Mouse (Mus musculus) hindbrain, embryonic 11.5 days (tissue): ENCODE data around the gene Fnbp1. TPM values are rescaled to one million over a fixed set of nuclear protein-coding genes. Genes with fewer than 3 reads are reported as not detected.
A peak's percentile ranks its signal among the peaks of the same experiment; 100 is the strongest.

Experiments
- ATAC-seq: fragments of 200-750 bp; cut with Nextera tagmentation; 2 replicates; pipeline ENCODE4 v1.8.0; 2017; ENCODE audit warnings: mild to moderate bottlenecking, moderate TSS enrichment, moderate library complexity; ENCODE audit not compliant: low FRiP score
- DNase-seq: peaks from one replicate; pipeline ENCODE4 v3.0.0-alpha.2; 2015; ENCODE audit warnings: low spot score
- H3K27ac ChIP-seq: fragments of 300-500 bp; sonication (generic); 2 replicates; pipeline ENCODE4 v1.5.1; 2014; ENCODE audit warnings: mild to moderate bottlenecking, low read depth, low read length
- H3K27me3 ChIP-seq: fragments of 300-500 bp; sonication (generic); 2 replicates; pipeline ENCODE4 v1.6.1; 2014; ENCODE audit warnings: mild to moderate bottlenecking, low read length, moderate library complexity, mixed read lengths; ENCODE audit not compliant: control insufficient read depth, insufficient read depth
- H3K36me3 ChIP-seq: fragments of 300-500 bp; sonication (generic); 2 replicates; pipeline ENCODE4 v1.6.1; 2014; ENCODE audit warnings: mild to moderate bottlenecking, low read length, moderate library complexity, mixed read lengths; ENCODE audit not compliant: control insufficient read depth, insufficient read depth
- H3K4me1 ChIP-seq: fragments of 300-500 bp; sonication (generic); replicated peaks from 2 replicates; pipeline ENCODE4 v1.6.1; 2014; ENCODE audit warnings: low read length, mixed read lengths; ENCODE audit not compliant: control insufficient read depth, insufficient read depth
- H3K4me2 ChIP-seq: fragments of 300-500 bp; sonication (generic); replicated peaks from 2 replicates; pipeline ENCODE4 v1.6.1; 2014; ENCODE audit warnings: mild to moderate bottlenecking, low read depth, low read length
- H3K4me3 ChIP-seq: fragments of 300-500 bp; sonication (generic); 2 replicates; pipeline ENCODE4 v1.5.1; 2014; ENCODE audit warnings: low read depth, low read length
- H3K9ac ChIP-seq: fragments of 300-500 bp; sonication (generic); 2 replicates; pipeline ENCODE4 v1.6.1; 2014; ENCODE audit warnings: low read depth, low read length
- H3K9me3 ChIP-seq: fragments of 300-500 bp; sonication (generic); 2 replicates; pipeline ENCODE4 v1.6.1; 2016; ENCODE audit warnings: low read length; ENCODE audit not compliant: control insufficient read depth
- WGBS: fragments of 180-500 bp; shearing (Covaris S2); extraction: QIAGEN DNeasy Blood & Tissue Kit; methylation state at CpG from one replicate; pipeline ENCODE4 v1.1.7; 2014; 5-methylcytosine and 5-hydroxymethylcytosine counted together
- polyA plus RNA-seq: library from polyadenylated mRNA; unstranded; fragments of >200 nt; fragmentation: Nextera tagmentation; extraction: Ambion mirVana; gene quantifications from 2 replicates; pipeline ENCODE4 v1.2.1, GENCODE M21; 2014

The Fnbp1 gene
- polyA plus RNA-seq, 1 experiment from 2014 or later: 14.4 TPM

DNA sequence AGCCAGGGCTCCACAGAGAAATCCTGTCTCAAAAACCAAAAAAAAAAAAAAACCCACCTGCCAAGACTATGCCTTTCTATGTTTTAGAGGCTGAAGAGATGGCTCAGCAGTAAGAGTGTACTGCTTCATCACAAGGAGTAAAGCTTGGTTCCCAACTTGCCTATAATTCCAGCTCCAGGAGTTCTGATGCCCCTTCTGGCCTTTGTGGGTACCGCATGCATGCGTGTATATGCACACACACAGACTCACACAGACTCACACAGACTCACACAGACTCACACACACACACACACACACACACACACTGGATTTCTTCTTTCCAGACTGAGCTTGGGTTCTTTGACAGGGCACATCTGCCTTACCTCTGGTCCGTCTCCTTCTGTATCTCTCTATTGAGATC, 101.8 kb downstream of the Fnbp1 start:
- Histone ChIP-seq H3K9ac (no peak overlapping the region), H3K4me3 (no peak overlapping the region), H3K27ac (no peak overlapping the region), H3K4me1 (no peaks in the 10 kb centered on the region), H3K36me3 (no peaks in the 10 kb centered on the region; the same call in 1 of the 2 replicates), H3K9me3 (no peaks in the 10 kb centered on the region), H3K27me3 (no peaks in the 10 kb centered on the region), H3K4me2 (no peak overlapping the region)
- ATAC-seq: no peak
- no peak for DNase-seq
- 97% methylated on average over 3 of the region's 3 CpGs for WGBS

- Histone ChIP-seq H3K9ac (no peak overlapping the region), H3K27me3 (no peaks in the 10 kb centered on the region), H3K4me3 (no peak overlapping the region), H3K36me3 (no peaks in the 10 kb centered on the region; the same call in 1 of the 2 replicates), H3K4me1 (no peaks in the 10 kb centered on the region), H3K27ac (no peak overlapping the region), H3K9me3 (no peaks in the 10 kb centered on the region), H3K4me2 (no peak overlapping the region)
- WGBS: 93% methylated on average over 6 of the region's 6 CpGs
- ATAC-seq (no peak), DNase-seq (no peak)
These were observed 105.0 kb downstream of the Fnbp1 start for GRCm38 (mm10) chr2:31036811-31037210.

DNA sequence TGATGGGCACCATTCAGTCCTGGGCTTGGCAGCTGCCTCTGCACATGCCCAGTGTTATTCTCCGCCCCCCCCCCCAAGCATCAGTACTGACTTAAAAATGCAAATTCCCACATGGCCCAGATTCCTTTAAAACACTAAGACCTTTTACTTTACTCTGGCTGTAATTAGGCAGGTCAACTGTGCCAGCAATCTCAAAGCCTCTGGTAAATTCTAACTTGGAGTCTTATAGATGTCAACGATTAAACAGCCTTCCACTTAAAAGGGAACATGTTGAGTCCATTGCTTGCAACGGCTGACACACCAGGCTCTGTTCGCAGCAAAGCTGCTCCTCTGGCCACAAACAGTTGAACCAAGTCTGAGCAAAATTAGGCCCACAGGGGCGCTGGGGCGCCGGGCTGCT, 109.8 kb downstream of the Fnbp1 start:
- 88% methylated on average over 7 of the region's 7 CpGs for WGBS
- H3K4me3 ChIP-seq: no peak overlapping the region
- no peaks in the 10 kb centered on the region for H3K9me3 ChIP-seq
- no peak overlapping the region for H3K27ac ChIP-seq
- no peak overlapping the region for H3K9ac ChIP-seq
- H3K27me3 ChIP-seq: no peaks in the 10 kb centered on the region
- H3K36me3 ChIP-seq: no peaks in the 10 kb centered on the region; the same call in 1 of the 2 replicates
- no peaks in the 10 kb centered on the region for H3K4me1 ChIP-seq
- ATAC-seq (no peak), DNase-seq (no peak)
- H3K4me2 ChIP-seq: no peak overlapping the region

- DNase-seq: no peak
These were observed 115.2 kb downstream of the Fnbp1 start for GRCm38 (mm10) chr2:31026642-31027041.

DNA sequence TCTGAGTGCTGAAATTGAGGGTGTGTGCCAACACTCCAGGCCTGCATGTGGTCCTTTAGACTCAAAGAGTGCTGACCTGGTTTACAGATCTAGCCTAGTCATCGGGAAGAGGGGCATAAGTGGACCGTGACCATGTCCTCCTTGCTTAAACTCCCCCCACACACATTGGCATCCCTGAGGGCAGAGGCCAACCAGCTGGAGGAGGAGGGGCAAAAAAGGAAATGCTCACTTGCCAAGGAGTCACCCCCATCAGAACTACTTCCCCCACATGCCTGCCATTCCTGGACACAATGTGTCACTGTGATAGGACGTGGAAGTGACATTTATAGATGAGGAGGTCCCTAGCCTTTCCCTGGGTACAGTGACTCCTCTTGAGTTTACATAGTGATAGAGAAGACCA, 116.3 kb downstream of the Fnbp1 start:
- no peak overlapping the region for H3K4me2 ChIP-seq
- H3K9me3 ChIP-seq: no peaks in the 10 kb centered on the region
- ATAC-seq (no peak), DNase-seq (no peak)
- H3K27me3 ChIP-seq: no peaks in the 10 kb centered on the region
- H3K4me3 ChIP-seq: no peak overlapping the region
- 85% methylated on average over 3 of the region's 3 CpGs for WGBS
- no peak overlapping the region for H3K27ac ChIP-seq
- no peaks in the 10 kb centered on the region for H3K4me1 ChIP-seq
- no peaks in the 10 kb centered on the region for H3K36me3 ChIP-seq
- H3K9ac ChIP-seq: no peak overlapping the region

More at GRCm38 (mm10) chr2:31026642-31027041, 115.2 kb downstream of the Fnbp1 start:
- Histone ChIP-seq H3K36me3 (no peaks in the 10 kb centered on the region), H3K27ac (no peak overlapping the region), H3K4me2 (no peak overlapping the region), H3K4me1 (no peaks in the 10 kb centered on the region), H3K27me3 (no peaks in the 10 kb centered on the region), H3K9ac (no peak overlapping the region), H3K4me3 (no peak overlapping the region), H3K9me3 (no peaks in the 10 kb centered on the region)
- WGBS: 84% methylated on average over 8 of the region's 8 CpGs
- no peak for ATAC-seq

DNA sequence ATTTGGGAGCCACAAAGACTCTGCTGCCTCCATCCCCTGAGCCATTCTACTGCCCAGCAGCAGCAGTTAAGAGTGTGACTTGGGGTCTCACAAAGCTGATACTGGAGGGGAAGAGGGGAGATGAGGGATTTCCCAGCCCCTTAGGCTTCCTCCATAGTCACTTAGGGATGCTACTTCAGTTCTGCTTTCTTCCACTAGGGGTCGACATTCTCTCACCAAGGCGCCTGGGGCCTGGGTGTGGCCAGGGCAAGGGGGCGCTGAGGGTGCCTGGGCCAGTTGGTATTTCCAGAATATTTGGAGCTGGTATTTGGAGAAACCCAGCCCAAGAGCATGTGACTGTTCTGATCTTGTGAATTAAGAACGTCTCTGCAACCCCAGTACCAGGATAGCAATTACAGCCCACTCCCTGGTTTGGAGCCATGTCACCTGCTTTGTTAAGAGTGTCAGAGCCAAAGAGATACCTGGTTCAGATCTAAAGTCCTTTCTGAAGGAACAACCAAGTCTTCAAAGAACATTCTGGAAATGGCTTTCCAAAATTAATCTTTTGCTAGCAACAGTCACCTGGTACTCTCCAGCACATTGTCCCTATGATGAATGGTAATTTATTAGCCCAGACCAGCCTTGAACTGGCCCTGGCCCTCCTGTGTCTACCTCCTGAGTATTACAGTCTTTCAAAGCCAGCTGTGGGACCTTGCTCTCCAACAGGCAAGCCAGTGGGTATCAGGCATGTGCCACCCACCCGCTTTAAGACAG, 117.0 kb downstream of the Fnbp1 start:
- no peaks in the 10 kb centered on the region for H3K9me3 ChIP-seq
- H3K4me3 ChIP-seq: no peak overlapping the region
- H3K9ac ChIP-seq: no peak overlapping the region
- no peaks in the 10 kb centered on the region for H3K4me1 ChIP-seq
- no peaks in the 10 kb centered on the region for H3K36me3 ChIP-seq
- ATAC-seq (no peak), DNase-seq (peak; percentile 79)
- WGBS: 28% methylated on average over 5 of the region's 5 CpGs
- no peaks in the 10 kb centered on the region for H3K27me3 ChIP-seq
- no peak overlapping the region for H3K27ac ChIP-seq
- H3K4me2 ChIP-seq: no peak overlapping the region

- Histone ChIP-seq H3K4me2 (no peak overlapping the region), H3K27me3 (no peaks in the 10 kb centered on the region), H3K9me3 (no peaks in the 10 kb centered on the region), H3K4me1 (no peaks in the 10 kb centered on the region), H3K9ac (no peak overlapping the region), H3K36me3 (no peaks in the 10 kb centered on the region), H3K4me3 (no peak overlapping the region), H3K27ac (no peak overlapping the region)
- ATAC-seq (no peak), DNase-seq (no peak)
- WGBS: 73% methylated on average over 5 of the region's 5 CpGs
These were observed 117.9 kb downstream of the Fnbp1 start for GRCm38 (mm10) chr2:31023940-31024339.

- Histone ChIP-seq H3K36me3 (0 out of 2 replicates have a peak, but pooled peaks cover 2% of the 10 kb centered on the region), H3K27ac (no peak overlapping the region), H3K9ac (no peak overlapping the region), H3K4me2 (no peak overlapping the region), H3K4me1 (no peaks in the 10 kb centered on the region), H3K4me3 (no peak overlapping the region), H3K27me3 (no peaks in the 10 kb centered on the region), H3K9me3 (no peaks in the 10 kb centered on the region)
- no peak for ATAC-seq
- DNase-seq: no peak
- WGBS: 93% methylated on average over 2 of the region's 2 CpGs
These were observed 121.6 kb downstream of the Fnbp1 start for GRCm38 (mm10) chr2:31020202-31020601.

DNA sequence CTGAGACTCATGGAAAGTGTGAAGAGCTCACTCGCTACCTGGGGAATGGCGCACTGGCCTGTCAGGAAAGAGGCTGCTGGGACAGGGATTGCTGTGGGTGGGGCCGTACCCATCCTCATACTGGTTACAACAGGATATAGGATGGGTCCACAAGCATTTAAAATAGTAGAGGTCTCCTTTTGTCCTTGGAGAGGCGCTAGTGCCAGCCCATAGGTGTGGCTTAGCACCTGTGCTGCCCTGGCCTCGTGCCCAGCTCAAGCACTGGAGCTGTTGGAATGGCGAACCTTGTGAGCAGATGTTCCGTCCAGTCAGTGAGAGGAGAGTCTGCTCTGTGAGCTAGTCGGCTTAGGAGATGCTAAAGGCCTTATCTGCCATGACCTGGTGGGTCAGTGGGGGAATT, 122.8 kb downstream of the Fnbp1 start:
- no peaks in the 10 kb centered on the region for H3K27me3 ChIP-seq
- no peaks in the 10 kb centered on the region for H3K9me3 ChIP-seq
- DNase-seq (no peak), ATAC-seq (no peak)
- no peak overlapping the region for H3K27ac ChIP-seq
- no peak overlapping the region for H3K4me3 ChIP-seq
- 88% methylated on average over 8 of the region's 8 CpGs for WGBS
- H3K4me2 ChIP-seq: no peak overlapping the region
- no peaks in the 10 kb centered on the region for H3K4me1 ChIP-seq
- 0 out of 2 replicates have a peak, but pooled peaks cover 2% of the 10 kb centered on the region for H3K36me3 ChIP-seq
- no peak overlapping the region for H3K9ac ChIP-seq
